Mouse (Mus musculus) forebrain, postnatal 0 days (tissue): Measurements from ENCODE around the gene Chid1. TPM values are rescaled to one million over a fixed set of nuclear protein-coding genes. Genes with fewer than 3 reads are reported as not detected.

Experiments used
- ATAC-seq: fragments of 200-750 bp; cut with Nextera tagmentation; 2 replicates; pipeline ENCODE4 v1.8.0; 2017; ENCODE audit warnings: mild to moderate bottlenecking, moderate library complexity
- DNase-seq: peaks from one replicate; pipeline ENCODE4 v3.0.0-alpha.2; 2015
- H3K27ac ChIP-seq: fragments of 300-500 bp; sonication (generic); 2 replicates; pipeline ENCODE4 v1.5.1; 2014; ENCODE audit warnings: low read depth, mild to moderate bottlenecking, antibody characterized with exemption, low read length, moderate library complexity, mixed read lengths
- H3K27me3 ChIP-seq: fragments of 300-500 bp; sonication (generic); 2 replicates; pipeline ENCODE4 v1.6.1; 2014; ENCODE audit warnings: mild to moderate bottlenecking, low read length, mixed read lengths; ENCODE audit not compliant: insufficient read depth
- H3K36me3 ChIP-seq: fragments of 300-500 bp; sonication (generic); 2 replicates; pipeline ENCODE4 v1.6.1; 2014; ENCODE audit warnings: mild to moderate bottlenecking, moderate library complexity; ENCODE audit not compliant: insufficient read depth
- H3K4me1 ChIP-seq: fragments of 300-500 bp; sonication (generic); 2 replicates; pipeline ENCODE4 v1.6.1; 2014; ENCODE audit warnings: antibody characterized with exemption; ENCODE audit not compliant: insufficient read depth
- H3K4me2 ChIP-seq: fragments of 300-500 bp; sonication (generic); 2 replicates; pipeline ENCODE4 v1.6.1; 2014; ENCODE audit warnings: low read depth, mild to moderate bottlenecking, moderate library complexity
- H3K4me3 ChIP-seq: fragments of 300-500 bp; sonication (generic); 2 replicates; pipeline ENCODE4 v1.5.1; 2014; ENCODE audit warnings: low read depth, low read length, mixed read lengths
- H3K9ac ChIP-seq: fragments of 300-500 bp; sonication (generic); 2 replicates; pipeline ENCODE4 v1.6.1; 2014; ENCODE audit warnings: mild to moderate bottlenecking
- H3K9me3 ChIP-seq: fragments of 300-500 bp; sonication (generic); 2 replicates; pipeline ENCODE4 v1.6.1; 2016; ENCODE audit warnings: low read length
- CTCF ChIP-seq: sonication (generic); IDR thresholded peaks from 2 replicates; pipeline ENCODE4 v1.5.1; 2016; ENCODE audit warnings: antibody characterized with exemption, control low read depth, low read depth
- WGBS: fragments of 180-500 bp; shearing (Covaris S2); extraction: QIAGEN DNeasy Blood & Tissue Kit; methylation state at CpG from one replicate; pipeline ENCODE4 v1.1.7; 2014; 5-methylcytosine and 5-hydroxymethylcytosine counted together
- polyA plus RNA-seq: library from polyadenylated mRNA; unstranded; fragments of >200 nt; fragmentation: Nextera tagmentation; extraction: Ambion mirVana; gene quantifications from 2 replicates; pipeline ENCODE4 v1.2.1, GENCODE M21; 2015
- total RNA-seq: library from RNA; depleted of rRNA; stranded (reverse); fragments of >200 nt; gene quantifications from 2 replicates; pipeline ENCODE4 v1.2.3, GENCODE M21; 2014

Chid1 gene
- total and polyA plus RNA-seq, 2 experiments from 2014 or later = 42.0 TPM

DNA sequence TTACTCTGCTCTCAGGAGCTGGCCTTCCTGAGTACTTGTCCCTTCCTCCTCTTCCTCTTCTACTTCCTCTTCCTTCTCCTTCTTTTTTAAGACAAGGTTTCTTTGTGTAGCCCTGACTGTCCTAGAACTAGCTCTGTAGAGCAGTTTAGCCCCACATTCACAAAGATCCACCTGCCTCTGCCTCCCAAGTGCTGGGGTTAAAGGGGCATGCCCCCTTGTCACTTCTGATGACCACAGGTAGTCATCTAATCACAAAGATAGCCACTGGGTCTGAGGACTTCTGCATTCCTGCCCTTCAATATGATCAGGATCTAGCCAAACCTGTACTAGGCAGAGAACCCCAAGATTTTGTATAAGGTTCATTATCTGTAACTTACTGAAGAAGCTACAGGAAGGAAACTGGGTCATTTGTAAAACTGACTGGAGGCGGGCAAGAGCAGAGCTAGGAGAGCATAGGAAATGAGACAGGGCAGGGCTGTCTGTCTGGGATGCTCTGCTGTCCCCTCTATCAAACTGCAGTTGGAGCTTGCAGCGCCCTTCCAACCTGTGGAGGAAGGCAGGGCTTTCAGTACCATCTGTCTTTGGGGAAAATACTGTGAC lies 20.2 kb upstream of the Chid1 start:
- Histone ChIP-seq H3K4me3 (no peak overlapping the region), H3K27me3 (no peaks in the 10 kb centered on the region), H3K36me3 (no peaks in the 10 kb centered on the region), H3K9ac (no peak overlapping the region), H3K4me2 (no peak overlapping the region), H3K9me3 (no peaks in the 10 kb centered on the region), H3K4me1 (peaks cover 11% of the 10 kb centered on the region), H3K27ac (no peak overlapping the region)
- no peak for TF ChIP-seq CTCF
- ATAC-seq = no peak
- 83% methylated on average over 2 of the region's 2 CpGs for WGBS
- DNase-seq = no peak

DNA sequence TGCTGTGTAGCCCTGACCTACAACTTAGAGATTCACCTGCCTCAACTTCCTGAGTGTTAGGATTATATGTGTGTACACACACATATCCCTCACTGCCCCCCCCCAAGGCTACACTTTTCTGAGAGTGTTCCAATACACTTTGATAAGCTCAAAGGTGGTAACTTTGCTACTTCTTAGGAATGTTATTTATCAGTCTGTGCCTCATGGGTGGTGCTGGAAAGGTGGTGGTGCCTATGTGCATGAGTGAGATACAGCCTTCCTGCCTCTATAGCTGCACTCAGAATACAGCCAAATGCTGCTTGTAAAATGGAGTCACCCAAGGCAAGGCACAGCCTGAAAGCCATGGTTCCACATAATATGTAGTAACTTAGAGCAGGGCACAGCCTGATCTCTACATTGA lies 19.3 kb upstream of the Chid1 start:
- H3K4me3 ChIP-seq = no peak overlapping the region
- no peak for ATAC-seq
- H3K9ac ChIP-seq = no peak overlapping the region

GRCm38 (mm10) chr7:141558329-141558776 lies 18.7 kb upstream of the Chid1 start:
- H3K4me3 ChIP-seq = no peak overlapping the region
- DNase-seq (no peak), ATAC-seq (no peak)
- no peaks in the 10 kb centered on the region for H3K9me3 ChIP-seq
- H3K4me1 ChIP-seq = peaks cover 3% of the 10 kb centered on the region; the same call in 1 of the 2 replicates
- 71% methylated on average over 4 of the region's 4 CpGs for WGBS
- no peak for TF ChIP-seq CTCF
- no peaks in the 10 kb centered on the region for H3K36me3 ChIP-seq
- H3K9ac ChIP-seq = no peak overlapping the region
- no peak overlapping the region for H3K4me2 ChIP-seq
- H3K27ac ChIP-seq = no peak overlapping the region
- H3K27me3 ChIP-seq = no peaks in the 10 kb centered on the region

More for the DNA sequence above, 19.3 kb upstream of the Chid1 start:
- Histone ChIP-seq H3K36me3 (no peaks in the 10 kb centered on the region), H3K9me3 (no peaks in the 10 kb centered on the region), H3K27me3 (no peaks in the 10 kb centered on the region), H3K27ac (no peak overlapping the region), H3K4me2 (no peak overlapping the region), H3K4me1 (peaks cover 5% of the 10 kb centered on the region)
- TF ChIP-seq CTCF = no peak
- DNase-seq = no peak

- H3K36me3 ChIP-seq = no peaks in the 10 kb centered on the region
- no peaks in the 10 kb centered on the region for H3K27me3 ChIP-seq
- no peaks in the 10 kb centered on the region for H3K9me3 ChIP-seq
- 81% methylated on average over 2 of the region's 2 CpGs for WGBS
- no peak overlapping the region for H3K9ac ChIP-seq
- TF ChIP-seq CTCF = no peak
- no peak for ATAC-seq
- H3K4me3 ChIP-seq = no peak overlapping the region
- H3K27ac ChIP-seq = no peak overlapping the region
- H3K4me1 ChIP-seq = no peaks in the 10 kb centered on the region
- no peak overlapping the region for H3K4me2 ChIP-seq
- DNase-seq = no peak
Observed at GRCm38 (mm10) chr7:141550464-141550863, 10.8 kb upstream of the Chid1 start.

DNA sequence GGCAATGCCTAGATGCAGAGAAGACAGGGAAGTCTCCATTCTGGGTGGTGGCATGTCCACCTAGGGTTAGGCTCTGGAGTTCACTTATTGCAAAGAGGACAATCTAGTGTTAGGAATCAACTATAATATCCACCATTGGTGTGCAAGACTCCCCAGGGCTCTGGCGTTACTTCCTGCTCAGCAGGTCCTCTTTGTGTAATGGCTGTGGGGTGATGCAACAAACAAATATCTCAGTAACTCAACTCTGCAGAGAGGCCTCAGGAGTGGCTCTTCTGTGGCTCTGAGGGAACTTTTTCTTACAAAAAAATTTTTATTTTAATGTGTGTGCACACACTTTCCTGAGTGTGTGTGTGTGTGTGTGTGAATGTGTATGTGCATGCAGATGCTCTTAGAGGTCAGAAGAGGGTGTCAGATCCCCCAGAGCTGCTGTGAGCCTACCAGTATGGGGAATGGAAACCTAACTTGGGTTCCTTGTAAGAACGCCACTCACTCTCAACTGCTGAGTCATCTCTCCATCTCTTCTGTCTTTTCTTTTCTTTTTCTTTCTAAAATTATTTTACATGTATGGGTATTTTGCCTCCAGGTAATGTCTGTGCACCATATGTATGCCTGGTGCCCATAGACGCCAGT lies 9.9 kb upstream of the Chid1 start:
- Histone ChIP-seq H3K9ac (no peak overlapping the region), H3K36me3 (no peaks in the 10 kb centered on the region), H3K4me2 (no peak overlapping the region), H3K9me3 (no peaks in the 10 kb centered on the region), H3K27me3 (no peaks in the 10 kb centered on the region), H3K4me1 (no peaks in the 10 kb centered on the region), H3K27ac (no peak overlapping the region), H3K4me3 (no peak overlapping the region)
- no peak for ATAC-seq
- WGBS = 92% methylated on average over 3 of the region's 3 CpGs
- TF ChIP-seq CTCF = no peak
- no peak for DNase-seq

DNA sequence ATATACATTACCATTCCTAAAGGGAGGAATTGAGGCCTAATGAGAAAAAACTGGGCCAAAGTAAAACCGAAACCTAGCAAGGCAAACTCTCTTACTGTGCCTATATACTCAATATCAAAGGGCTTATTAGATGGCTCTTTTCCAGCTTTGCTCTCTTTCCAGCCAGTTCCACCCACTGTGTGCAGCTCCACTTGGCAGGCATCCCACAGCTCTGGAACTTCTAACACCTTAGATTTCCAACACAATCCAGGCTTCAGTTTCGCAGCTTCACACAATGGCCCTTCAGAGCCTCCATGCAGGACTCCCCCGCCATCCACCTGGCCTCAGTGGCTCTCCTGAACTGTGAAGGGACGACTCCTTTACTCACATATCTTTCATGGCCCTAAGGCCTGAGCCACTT lies 5.0 kb upstream of the Chid1 start:
- Histone ChIP-seq H3K36me3 (no peaks in the 10 kb centered on the region), H3K27me3 (no peaks in the 10 kb centered on the region), H3K4me2 (no peak overlapping the region), H3K27ac (no peak overlapping the region), H3K9ac (no peak overlapping the region), H3K4me1 (0 out of 2 replicates have a peak, but pooled peaks cover 5% of the 10 kb centered on the region), H3K4me3 (no peak overlapping the region), H3K9me3 (no peaks in the 10 kb centered on the region)
- 48% methylated on average over 4 of the region's 4 CpGs for WGBS
- DNase-seq (no peak), ATAC-seq (no peak)
- no peak for TF ChIP-seq CTCF

- H3K4me3 ChIP-seq = no peak overlapping the region
- H3K27ac ChIP-seq = no peak overlapping the region
- DNase-seq (no peak), ATAC-seq (no peak)
- H3K4me2 ChIP-seq = no peak overlapping the region
- no peaks in the 10 kb centered on the region for H3K9me3 ChIP-seq
- H3K4me1 ChIP-seq = peaks cover 11% of the 10 kb centered on the region; the same call in 1 of the 2 replicates
- TF ChIP-seq CTCF = no peak
- no peaks in the 10 kb centered on the region for H3K36me3 ChIP-seq
- 86% methylated on average over 2 of the region's 2 CpGs for WGBS
- H3K9ac ChIP-seq = no peak overlapping the region
- H3K27me3 ChIP-seq = no peaks in the 10 kb centered on the region
Observed at GRCm38 (mm10) chr7:141542588-141542987, 2.9 kb upstream of the Chid1 start.
